Mouse (Mus musculus) testis, postnatal 14 days (tissue): Measurements from ENCODE around the gene Raly.

ENCODE experiments used
- DNase-seq: peaks from one replicate; pipeline ENCODE4 v3.0.0; 2021; ENCODE audit warnings: low spot score

Gene Raly

GRCm38 (mm10) chr2:154782856-154783650 lies 7.8 kb upstream of the Raly start:
- DNase-seq = no peak

GRCm38 (mm10) chr2:154785284-154785683 lies 5.6 kb upstream of the Raly start:
- DNase-seq = no peak

GRCm38 (mm10) chr2:154786187-154786586 lies 4.7 kb upstream of the Raly start:
- DNase-seq = no peak

- no peak for DNase-seq
Observed at GRCm38 (mm10) chr2:154786776-154787175, 4.1 kb upstream of the Raly start.

- DNase-seq = no peak
Observed at GRCm38 (mm10) chr2:154789381-154789780, 1.5 kb upstream of the Raly start.

- no peak for DNase-seq
Observed at GRCm38 (mm10) chr2:154789977-154790655, 780 bp upstream of the Raly start.

DNA sequence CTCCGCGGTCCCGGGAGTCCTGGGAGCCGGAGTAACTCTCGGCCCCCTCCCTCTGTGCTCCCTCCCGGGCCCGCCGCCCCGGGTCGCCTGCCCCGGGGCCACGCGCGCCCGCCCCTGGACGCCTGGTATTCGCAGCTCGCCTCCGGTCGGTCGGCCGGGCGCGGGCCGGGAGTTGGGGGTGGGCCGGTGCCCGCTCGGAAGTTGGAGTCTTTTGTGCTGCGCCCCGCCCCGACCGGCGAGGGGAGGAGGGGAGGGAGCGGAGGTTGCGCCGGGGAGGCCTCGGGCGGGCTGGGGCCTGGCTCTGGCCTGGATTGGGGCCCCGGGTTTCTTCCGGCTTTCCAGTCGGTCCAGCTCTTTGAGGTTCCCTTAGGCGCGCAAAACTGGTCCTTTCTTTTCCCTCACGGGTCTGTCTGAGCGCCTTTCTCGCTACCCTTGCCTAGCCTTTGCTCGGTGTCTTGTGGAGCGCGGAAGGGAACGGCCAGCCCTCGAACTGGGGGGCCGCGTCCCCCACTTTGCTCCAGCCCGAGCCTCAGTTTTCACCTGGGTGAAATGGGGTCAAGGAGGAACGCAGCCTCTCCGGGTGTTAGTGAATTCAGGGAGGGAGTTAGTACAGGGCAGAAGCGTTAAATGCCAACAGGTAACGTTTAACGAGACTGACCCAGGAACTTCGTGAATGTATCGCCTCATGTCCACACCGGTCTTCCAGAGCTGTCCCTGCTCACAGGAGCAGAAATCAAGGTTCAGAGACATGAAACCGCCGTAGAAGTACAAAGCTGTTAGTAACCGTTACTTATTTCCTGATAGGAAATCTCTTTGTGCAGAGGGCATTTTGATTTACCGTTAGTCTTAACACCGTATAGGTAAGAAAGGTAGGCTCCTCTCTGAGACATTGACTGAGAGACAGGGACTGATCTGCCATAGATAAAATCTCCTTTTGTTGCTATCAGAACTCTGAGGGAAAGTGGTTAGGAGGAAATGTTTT lies 1.1 kb downstream of the Raly start:
- DNase-seq = peak; percentile 83

GRCm38 (mm10) chr2:154803372-154803771 lies 12.5 kb downstream of the Raly start:
- DNase-seq = no peak

GRCm38 (mm10) chr2:154803845-154804244 lies 12.9 kb downstream of the Raly start:
- no peak for DNase-seq

GRCm38 (mm10) chr2:154807689-154808088 lies 16.8 kb downstream of the Raly start:
- no peak for DNase-seq

DNA sequence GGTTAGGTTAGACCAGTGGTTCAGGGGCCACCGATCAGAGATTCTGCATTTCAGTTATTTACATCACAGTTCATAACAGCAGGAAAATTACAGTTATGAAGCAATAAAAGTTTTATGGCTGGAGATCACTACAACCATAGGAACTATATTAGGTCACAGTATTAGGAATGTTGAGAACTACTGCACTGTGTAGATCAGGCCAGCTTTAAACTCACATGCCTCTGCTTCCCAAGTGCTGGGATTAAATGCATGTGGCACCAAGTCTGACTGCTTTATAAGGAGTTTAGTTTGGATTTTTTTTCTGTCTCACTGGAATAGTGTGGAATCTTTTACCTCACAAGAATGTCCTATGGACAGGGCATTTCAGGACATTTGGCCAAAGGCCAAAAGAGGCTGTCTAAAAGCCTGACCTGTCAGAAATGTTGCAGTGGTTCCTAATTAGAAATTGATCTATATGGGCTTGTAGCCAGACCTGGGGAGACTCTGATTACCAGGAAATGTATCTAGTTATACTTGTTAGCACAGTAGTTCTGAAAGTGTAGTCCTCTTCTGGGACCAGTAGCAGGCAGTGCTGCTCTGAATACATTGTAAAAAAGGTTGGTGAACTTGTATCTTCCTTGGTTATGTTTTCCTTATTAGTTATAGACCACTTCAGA lies 18.3 kb downstream of the Raly start:
- DNase-seq = no peak

DNA sequence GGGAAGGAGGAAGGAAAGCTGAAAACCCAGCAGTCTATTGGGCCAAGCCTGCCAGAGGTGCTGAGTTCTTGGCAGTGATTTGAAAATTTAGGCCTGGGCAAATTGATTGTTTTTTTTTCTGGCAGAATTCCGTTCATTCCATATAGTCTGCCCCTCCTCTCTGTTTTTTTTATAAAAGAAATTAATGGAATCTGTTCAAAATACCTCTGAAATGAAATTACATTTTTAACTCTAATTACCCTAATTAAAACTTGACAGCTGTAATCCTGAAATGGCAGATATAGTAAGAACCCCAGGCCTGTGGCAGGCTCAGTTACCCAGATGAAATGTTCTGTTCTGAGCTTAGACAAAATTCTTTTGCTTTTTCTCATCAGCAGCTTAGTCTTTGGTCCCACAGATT lies 19.9 kb downstream of the Raly start:
- no peak for DNase-seq

DNA sequence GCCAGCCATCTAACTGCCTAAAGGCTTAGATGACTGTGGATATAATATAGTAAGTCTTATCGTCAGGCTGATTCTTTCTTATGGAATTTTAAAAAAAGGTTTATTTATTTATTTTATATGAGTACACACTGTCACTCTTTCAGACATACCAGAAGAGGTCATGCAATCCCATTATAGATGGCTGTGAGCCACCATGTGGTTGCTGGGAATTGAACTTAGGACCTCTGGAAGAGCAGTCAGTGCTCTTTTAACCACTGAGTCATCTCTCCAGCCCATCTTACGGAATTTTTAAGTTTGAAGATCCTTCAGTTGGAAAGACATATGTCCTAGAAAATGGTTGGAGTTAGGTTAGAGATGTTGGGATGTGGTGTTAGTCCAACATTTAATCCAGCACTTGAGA lies 22.5 kb downstream of the Raly start:
- no peak for DNase-seq

GRCm38 (mm10) chr2:154817089-154817488 lies 26.2 kb downstream of the Raly start:
- DNase-seq = no peak

- no peak for DNase-seq
Observed at GRCm38 (mm10) chr2:154817788-154818187, 26.9 kb downstream of the Raly start.

DNA sequence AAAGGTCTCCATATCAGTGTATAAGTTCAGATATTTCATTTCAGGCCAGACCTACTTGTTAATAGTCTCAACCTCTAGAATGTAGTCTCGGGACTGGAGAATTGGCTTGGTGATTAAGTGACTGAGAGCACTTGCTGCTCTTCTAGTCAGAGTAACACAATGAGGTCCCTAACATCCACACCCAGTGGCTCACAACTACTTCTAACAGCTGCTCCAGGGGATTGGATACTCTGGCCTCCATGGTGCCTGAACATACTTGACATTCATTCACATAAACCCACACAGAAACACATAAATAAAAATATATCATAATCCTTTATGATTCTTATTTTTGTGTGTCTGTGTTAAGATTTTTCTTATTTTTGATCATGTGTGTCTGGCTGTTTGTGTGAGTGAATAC lies 27.7 kb downstream of the Raly start:
- DNase-seq = no peak

DNA sequence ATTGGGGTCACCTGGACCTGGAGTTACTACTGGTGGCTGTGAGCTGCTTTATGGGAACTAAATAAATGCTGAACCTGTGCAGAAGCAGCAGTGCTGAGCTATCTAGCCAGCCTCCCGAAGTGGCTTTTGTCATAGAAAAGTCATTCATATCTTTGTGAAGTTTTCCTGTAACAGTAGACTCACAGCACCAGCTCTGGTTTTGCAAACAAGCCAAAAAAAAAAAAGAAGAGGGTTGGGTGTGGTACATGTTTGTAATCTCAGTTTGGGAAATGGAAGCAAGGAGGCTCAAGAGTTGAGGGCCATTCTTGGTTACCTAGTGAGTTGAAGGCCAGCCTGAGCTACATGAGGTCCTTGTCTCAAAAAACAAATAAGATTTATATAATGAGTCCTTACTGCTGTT lies 29.4 kb downstream of the Raly start:
- no peak for DNase-seq

DNA sequence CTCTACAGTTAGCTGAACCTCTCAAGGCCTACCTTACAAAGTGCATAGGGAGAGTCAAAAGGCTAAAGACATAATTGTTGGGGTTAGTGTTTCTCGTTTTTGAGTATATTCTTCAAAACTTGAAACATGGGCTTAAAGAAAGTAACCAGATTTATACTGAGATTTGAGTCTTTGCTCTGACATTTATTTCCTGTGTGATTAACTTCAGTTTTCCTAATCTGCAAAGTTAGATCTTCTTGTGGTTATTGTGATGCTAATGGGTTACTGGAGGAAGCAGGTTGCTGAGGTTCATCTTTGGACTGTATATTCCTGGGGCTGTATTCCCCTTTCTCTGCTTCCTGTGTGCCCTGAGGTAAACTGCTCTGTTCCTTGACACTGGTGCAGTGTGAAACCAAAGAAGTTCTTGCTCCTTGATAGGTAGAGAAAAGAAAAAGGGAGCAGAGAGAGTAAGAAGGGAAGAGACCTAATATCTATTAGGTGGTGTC lies 35.2 kb downstream of the Raly start:
- no peak for DNase-seq

GRCm38 (mm10) chr2:154827521-154827920 lies 36.6 kb downstream of the Raly start:
- no peak for DNase-seq

- DNase-seq = no peak
Observed at GRCm38 (mm10) chr2:154832471-154832870, 41.6 kb downstream of the Raly start.

GRCm38 (mm10) chr2:154834149-154834865 lies 43.4 kb downstream of the Raly start:
- no peak for DNase-seq
